Mouse (Mus musculus) brain, embryonic 14.5 days (tissue): ENCODE measurements around the gene Pygl. TPM values are rescaled to one million over a fixed set of nuclear protein-coding genes. Genes with fewer than 3 reads are reported as not detected.

ENCODE experiments used
- DNase-seq: peaks from one replicate; pipeline ENCODE4 v3.0.0-alpha.2; 2011; ENCODE audit warnings: low read depth
- CTCF ChIP-seq: fragments of 200-500 bp; IDR thresholded peaks from 2 replicates; pipeline ENCODE4 v1.5.1; 2012; ENCODE audit warnings: inconsistent platforms, mild to moderate bottlenecking, moderate library complexity, borderline replicate concordance; ENCODE audit not compliant: insufficient read depth, insufficient read length; ENCODE audit errors: extremely low read depth
- POLR2A ChIP-seq: fragments of 200-500 bp; IDR thresholded peaks from 2 replicates; pipeline ENCODE4 v1.6.1; 2012; ENCODE audit warnings: mild to moderate bottlenecking, inconsistent platforms, borderline replicate concordance; ENCODE audit not compliant: poor library complexity, insufficient read depth, insufficient read length, severe bottlenecking; ENCODE audit errors: extremely low read depth
- polyA plus RNA-seq: library from polyadenylated mRNA; depleted of rRNA; stranded (reverse); fragments of >200 nt; gene quantifications from 2 replicates; pipeline ENCODE4 v1.2.3, GENCODE M21; 2012; rRNA removed

Pygl gene
- polyA plus RNA-seq, 1 experiment: 6.6 TPM

GRCm38 (mm10) chr12:70140993-70141576 is 90.2 kb downstream of the Pygl start:
- no peak for DNase-seq

More at GRCm38 (mm10) chr12:70140993-70141576, 90.2 kb downstream of the Pygl start:
- TF ChIP-seq CTCF (no peak), POLR2A (no peak)

Other genes starting within 250 kb of the Pygl start
- 29.6 and 33.4 TPM in 2 replicates for gene Sav1, start 244.5 kb downstream of the Pygl start, polyA plus RNA-seq
- gene Nin, start 117.8 kb downstream of the Pygl start, polyA plus RNA-seq: 23.8 and 29.7 TPM in 2 replicates
- gene Abhd12b, start 77.3 kb downstream of the Pygl start, polyA plus RNA-seq: 0.18 and 0.34 TPM in 2 replicates
- gene Trim9, start 116.1 kb upstream of the Pygl start, polyA plus RNA-seq: 57.3 and 85.7 TPM in 2 replicates
- 46.3 and 54.3 TPM in 2 replicates for gene Tmx1, start 221.6 kb upstream of the Pygl start, polyA plus RNA-seq